Mouse (Mus musculus) forebrain, embryonic 15.5 days (tissue): ENCODE measurements around the gene Slc37a1. TPM values are rescaled to one million over a fixed set of nuclear protein-coding genes. Genes with fewer than 3 reads are reported as not detected.
"Not testable (repeated sequence)": the region's sequence is repeated elsewhere in the genome, so short reads cannot be mapped to it uniquely, and the experiment has no call there.

Experiments used
- ATAC-seq: fragments of 200-750 bp; cut with Nextera tagmentation; replicated peaks from 2 replicates; pipeline ENCODE4 v1.8.0; 2017; ENCODE audit warnings: mild to moderate bottlenecking, moderate TSS enrichment, moderate library complexity
- H3K27ac ChIP-seq: fragments of 300-500 bp; sonication (generic); replicated peaks from 2 replicates; pipeline ENCODE4 v1.5.1; 2015; ENCODE audit warnings: mild to moderate bottlenecking, inconsistent platforms
- H3K27me3 ChIP-seq: fragments of 300-500 bp; sonication (generic); 2 replicates; pipeline ENCODE4 v1.6.1; 2015; ENCODE audit warnings: inconsistent platforms
- H3K36me3 ChIP-seq: fragments of 300-500 bp; sonication (generic); 2 replicates; pipeline ENCODE4 v1.6.1; 2015; ENCODE audit warnings: mild to moderate bottlenecking, inconsistent platforms
- H3K4me1 ChIP-seq: fragments of 300-500 bp; sonication (generic); 2 replicates; pipeline ENCODE4 v1.6.1; 2015; ENCODE audit warnings: inconsistent platforms
- H3K4me2 ChIP-seq: fragments of 300-500 bp; sonication (generic); replicated peaks from 2 replicates; pipeline ENCODE4 v1.6.1; 2015; ENCODE audit warnings: mild to moderate bottlenecking, inconsistent platforms
- H3K4me3 ChIP-seq: fragments of 300-500 bp; sonication (generic); 2 replicates; pipeline ENCODE4 v1.5.1; 2015; ENCODE audit warnings: mild to moderate bottlenecking, inconsistent platforms
- H3K9ac ChIP-seq: fragments of 300-500 bp; sonication (generic); replicated peaks from 2 replicates; pipeline ENCODE4 v1.6.1; 2015; ENCODE audit warnings: mild to moderate bottlenecking, inconsistent platforms
- H3K9me3 ChIP-seq: fragments of 300-500 bp; sonication (generic); 2 replicates; pipeline ENCODE4 v1.6.1; 2016; ENCODE audit warnings: inconsistent platforms
- WGBS: fragments of 180-500 bp; shearing (Covaris S2); methylation state at CpG from one replicate; pipeline ENCODE4 v1.1.7; 2015; ENCODE audit warnings: mixed read lengths; 5-methylcytosine and 5-hydroxymethylcytosine counted together
- polyA plus RNA-seq: library from polyadenylated mRNA; unstranded; fragments of >200 nt; fragmentation: Nextera tagmentation; extraction: Ambion mirVana; gene quantifications from 2 replicates; pipeline ENCODE4 v1.2.1, GENCODE M21; 2015

The Slc37a1 gene
- polyA plus RNA-seq, 1 experiment from 2014 or later: 12.5 TPM

DNA sequence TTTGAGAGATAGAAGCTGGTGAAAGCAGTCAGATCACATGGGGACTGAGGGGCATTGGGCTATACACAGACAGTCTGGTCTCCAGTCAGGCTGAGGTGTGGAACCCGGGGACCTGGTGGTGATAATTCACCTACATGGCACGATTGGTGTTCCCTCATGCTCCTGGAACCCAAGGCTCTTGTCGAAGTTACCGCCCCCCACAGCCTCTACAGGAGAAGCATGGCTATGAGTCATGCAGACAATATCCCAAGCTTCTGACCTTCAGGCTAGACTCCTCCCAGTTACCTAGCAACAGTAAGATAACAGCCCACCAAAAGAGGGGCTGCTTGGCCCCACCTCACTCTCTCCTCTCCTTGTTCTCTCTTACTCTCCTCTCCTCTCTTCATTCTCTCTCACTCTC, 16.3 kb upstream of the Slc37a1 start:
- Histone ChIP-seq H3K4me3 (no peak overlapping the region), H3K9me3 (no peaks in the 10 kb centered on the region), H3K4me2 (no peak overlapping the region), H3K9ac (no peak overlapping the region), H3K27me3 (no peaks in the 10 kb centered on the region), H3K4me1 (no peaks in the 10 kb centered on the region), H3K27ac (no peak overlapping the region), H3K36me3 (no peaks in the 10 kb centered on the region)
- ATAC-seq: no peak
- WGBS: 91% methylated on average over 4 of the region's 4 CpGs

DNA sequence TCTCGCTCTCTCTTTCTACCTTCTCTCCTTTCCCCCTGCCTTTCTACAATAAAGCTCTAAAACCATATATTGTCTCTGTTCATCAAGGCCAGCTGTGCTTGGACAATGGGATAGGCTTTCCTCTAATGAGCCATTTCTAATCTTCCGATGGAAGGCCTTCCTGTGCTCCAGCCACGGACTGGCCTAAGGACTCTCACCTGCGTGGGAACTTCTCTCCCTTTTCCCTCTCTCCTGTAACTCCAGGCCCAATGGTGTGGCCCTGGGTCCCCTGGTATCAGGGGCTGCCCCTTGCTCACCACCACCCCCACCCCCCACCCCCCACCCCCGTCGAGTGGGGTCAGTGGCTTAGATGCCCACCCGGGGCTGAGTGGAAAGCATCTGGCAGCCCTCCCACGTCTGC, 15.9 kb upstream of the Slc37a1 start:
- H3K27me3 ChIP-seq, H3K4me3 ChIP-seq, H3K4me2 ChIP-seq, ATAC-seq, H3K9me3 ChIP-seq, H3K9ac ChIP-seq, H3K4me1 ChIP-seq, H3K36me3 ChIP-seq, H3K27ac ChIP-seq: not testable (repeated sequence)
- 81% methylated on average over 8 of the region's 8 CpGs for WGBS

DNA sequence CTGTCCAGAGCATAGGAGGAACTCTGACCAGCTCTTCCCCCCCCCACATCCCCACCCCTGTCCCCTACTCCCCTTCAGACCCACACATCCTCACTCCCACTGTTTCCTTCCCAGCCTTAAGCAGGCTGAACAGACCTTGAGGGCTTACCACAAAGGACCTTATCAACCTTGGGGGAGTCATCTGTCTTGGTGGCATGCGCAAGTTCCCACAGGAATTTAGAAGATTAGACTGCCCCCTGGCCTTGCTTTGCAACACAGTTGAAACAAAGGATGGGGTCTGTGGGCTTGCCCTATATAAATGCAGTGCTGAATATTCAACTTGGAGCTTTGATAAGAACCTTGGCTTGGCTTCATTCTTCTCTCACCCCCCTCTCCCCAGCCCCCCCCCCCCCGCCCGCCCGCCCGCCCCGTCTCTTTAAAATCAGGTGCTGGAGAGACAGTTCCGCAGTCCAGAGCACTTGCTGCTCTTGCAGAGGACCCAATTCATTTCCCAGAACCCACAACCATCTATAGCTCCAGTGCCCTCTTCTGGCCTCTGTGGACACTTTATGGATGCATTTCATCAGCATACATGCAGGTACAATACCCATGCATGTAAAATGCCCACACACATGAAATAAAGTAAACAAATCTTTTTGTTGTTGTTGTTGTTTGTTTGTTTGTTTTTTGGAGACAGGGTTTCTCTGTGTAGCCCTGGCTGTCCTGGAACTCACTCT, 15.3 kb upstream of the Slc37a1 start:
- H3K9ac ChIP-seq: no peak overlapping the region
- 62% methylated on average over 6 of the region's 7 CpGs for WGBS
- H3K4me1 ChIP-seq: no peaks in the 10 kb centered on the region
- H3K27ac ChIP-seq: no peak overlapping the region
- H3K4me2 ChIP-seq: no peak overlapping the region
- H3K4me3 ChIP-seq: no peak overlapping the region
- no peaks in the 10 kb centered on the region for H3K27me3 ChIP-seq
- H3K9me3 ChIP-seq: no peaks in the 10 kb centered on the region
- ATAC-seq: no peak
- no peaks in the 10 kb centered on the region for H3K36me3 ChIP-seq

DNA sequence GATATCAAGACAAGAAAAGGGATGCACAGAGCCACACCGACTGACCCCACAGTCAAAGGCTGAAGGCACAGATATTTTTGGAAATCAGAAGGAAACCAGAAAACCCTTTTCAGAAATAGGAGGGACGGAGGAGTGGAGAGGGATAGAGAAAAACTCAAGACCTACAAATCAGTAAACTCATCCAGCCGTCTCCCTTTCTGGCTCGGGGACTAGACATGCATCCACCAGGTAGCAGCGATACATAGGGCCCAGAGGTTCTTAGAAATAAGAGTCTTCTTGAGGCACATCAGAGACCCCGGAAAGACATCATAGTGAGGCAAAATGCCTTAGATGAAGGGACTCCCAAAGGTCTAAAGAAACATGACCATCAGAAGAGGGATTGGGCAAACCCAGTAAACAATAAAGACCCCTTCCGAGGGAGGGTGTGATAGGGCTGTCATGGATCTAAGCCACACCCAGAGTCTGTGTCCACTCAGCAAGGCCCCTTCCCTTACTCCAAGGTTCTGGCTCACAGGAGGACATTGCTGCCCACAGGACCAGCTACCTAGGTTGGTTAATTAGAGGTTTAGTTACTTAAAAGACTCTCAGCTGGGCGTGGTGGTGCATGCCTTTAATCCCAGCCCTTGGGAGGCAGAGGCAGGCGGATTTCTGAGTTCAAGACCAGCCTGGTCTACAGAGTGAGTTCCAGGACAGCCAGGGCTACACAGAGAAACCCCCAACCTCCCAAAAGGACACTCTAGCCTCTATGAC, 14.0 kb upstream of the Slc37a1 start:
- Histone ChIP-seq H3K36me3 (no peaks in the 10 kb centered on the region), H3K4me3 (no peak overlapping the region), H3K9ac (no peak overlapping the region), H3K27ac (no peak overlapping the region), H3K4me1 (peaks cover 11% of the 10 kb centered on the region), H3K9me3 (no peaks in the 10 kb centered on the region), H3K27me3 (no peaks in the 10 kb centered on the region), H3K4me2 (no peak overlapping the region)
- 93% methylated on average over 9 of the region's 9 CpGs for WGBS
- no peak for ATAC-seq

DNA sequence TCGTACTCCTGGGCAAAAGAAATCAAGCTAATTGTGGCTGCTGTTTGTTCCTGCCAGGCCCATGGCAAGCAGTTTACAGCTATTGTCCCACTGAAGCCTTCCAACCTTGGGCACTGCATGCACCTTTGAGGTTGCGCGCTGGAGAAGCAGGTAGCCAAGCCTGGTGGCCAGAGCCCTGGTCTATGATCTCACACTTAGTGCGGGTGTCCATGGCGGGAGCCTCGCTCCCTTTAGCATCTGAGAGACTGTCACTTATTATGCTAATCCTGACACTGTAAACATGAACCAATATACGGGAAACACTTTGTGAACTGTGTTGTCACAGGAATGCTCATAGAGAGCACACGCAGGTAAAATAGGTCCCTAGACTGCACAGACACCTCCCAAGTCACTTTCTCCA, 13.0 kb upstream of the Slc37a1 start:
- Histone ChIP-seq H3K4me3 (no peak overlapping the region), H3K4me1 (peaks cover 15% of the 10 kb centered on the region), H3K9me3 (no peaks in the 10 kb centered on the region), H3K27ac (no peak overlapping the region), H3K27me3 (no peaks in the 10 kb centered on the region), H3K4me2 (no peak overlapping the region), H3K36me3 (no peaks in the 10 kb centered on the region), H3K9ac (no peak overlapping the region)
- WGBS: 87% methylated on average over 8 of the region's 8 CpGs
- no peak for ATAC-seq

DNA sequence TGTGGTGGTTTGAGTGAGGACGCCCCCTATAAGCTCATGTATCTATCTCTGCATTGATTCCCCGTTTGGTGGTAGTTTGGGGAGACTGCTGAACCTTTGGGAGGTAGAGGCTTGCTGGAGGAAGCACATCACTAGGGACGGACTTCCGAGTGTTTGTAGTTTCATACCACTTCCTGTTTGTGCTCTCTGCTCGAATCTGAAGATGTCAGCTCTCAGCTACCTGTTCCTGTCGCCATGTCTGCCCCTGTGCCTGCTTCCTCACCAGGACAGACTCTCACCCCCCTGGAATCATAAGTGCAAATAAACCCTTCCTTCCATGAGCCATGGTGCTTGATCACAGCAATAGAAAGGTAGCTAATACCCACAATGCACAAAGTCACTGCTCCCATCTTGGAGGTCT, 11.4 kb upstream of the Slc37a1 start:
- Histone ChIP-seq H3K36me3 (no peaks in the 10 kb centered on the region), H3K4me2 (no peak overlapping the region), H3K27ac (no peak overlapping the region), H3K9me3 (no peaks in the 10 kb centered on the region), H3K4me1 (peaks cover 15% of the 10 kb centered on the region), H3K27me3 (no peaks in the 10 kb centered on the region), H3K9ac (no peak overlapping the region), H3K4me3 (no peak overlapping the region)
- no peak for ATAC-seq
- 75% methylated on average over 6 of the region's 6 CpGs for WGBS

DNA sequence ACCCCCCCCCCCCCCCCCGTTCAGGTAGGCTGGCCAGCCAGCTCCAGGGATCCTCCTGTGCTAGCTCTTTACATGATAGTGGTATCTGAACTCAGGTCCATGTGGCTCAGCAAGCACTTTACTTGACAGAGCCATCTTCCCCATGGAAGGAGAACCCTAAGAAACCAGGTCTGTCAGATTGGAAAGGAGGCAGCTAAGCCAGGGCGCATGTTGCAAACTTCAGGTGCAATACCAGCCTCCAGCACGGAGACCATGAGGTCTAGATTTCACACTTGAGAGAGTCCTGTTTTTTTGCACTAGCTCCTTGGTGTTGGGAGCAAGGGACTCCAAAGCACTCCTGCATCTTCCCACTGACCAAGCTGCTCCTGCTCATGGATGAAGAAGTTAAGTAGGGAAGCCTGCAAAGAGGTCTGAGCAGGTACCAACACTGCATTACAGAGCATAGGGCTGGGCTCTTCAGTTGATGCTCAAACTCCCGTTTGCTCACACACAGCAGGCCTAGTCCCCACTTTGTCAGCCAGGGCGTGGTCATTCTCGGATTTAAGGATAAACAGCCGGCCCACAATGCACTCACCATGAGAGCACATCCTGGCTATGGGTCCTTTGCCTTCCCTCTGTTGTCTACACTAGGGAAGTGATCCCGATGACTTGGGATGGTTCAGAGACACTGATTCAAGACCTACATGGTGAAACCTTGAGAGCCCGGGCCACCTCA, 10.2 kb upstream of the Slc37a1 start:
- no peak; the same call in 1 of the 2 replicates for ATAC-seq
- Histone ChIP-seq H3K4me1 (peaks cover 15% of the 10 kb centered on the region), H3K27ac (no peak overlapping the region), H3K4me2 (peak overlapping the region; percentile 93), H3K36me3 (no peaks in the 10 kb centered on the region), H3K4me3 (peak overlapping the region; percentile 44), H3K9ac (peak overlapping the region; percentile 29; the same call in 1 of the 2 replicates), H3K27me3 (no peaks in the 10 kb centered on the region), H3K9me3 (no peaks in the 10 kb centered on the region)
- 27% methylated on average over 9 of the region's 9 CpGs for WGBS

DNA sequence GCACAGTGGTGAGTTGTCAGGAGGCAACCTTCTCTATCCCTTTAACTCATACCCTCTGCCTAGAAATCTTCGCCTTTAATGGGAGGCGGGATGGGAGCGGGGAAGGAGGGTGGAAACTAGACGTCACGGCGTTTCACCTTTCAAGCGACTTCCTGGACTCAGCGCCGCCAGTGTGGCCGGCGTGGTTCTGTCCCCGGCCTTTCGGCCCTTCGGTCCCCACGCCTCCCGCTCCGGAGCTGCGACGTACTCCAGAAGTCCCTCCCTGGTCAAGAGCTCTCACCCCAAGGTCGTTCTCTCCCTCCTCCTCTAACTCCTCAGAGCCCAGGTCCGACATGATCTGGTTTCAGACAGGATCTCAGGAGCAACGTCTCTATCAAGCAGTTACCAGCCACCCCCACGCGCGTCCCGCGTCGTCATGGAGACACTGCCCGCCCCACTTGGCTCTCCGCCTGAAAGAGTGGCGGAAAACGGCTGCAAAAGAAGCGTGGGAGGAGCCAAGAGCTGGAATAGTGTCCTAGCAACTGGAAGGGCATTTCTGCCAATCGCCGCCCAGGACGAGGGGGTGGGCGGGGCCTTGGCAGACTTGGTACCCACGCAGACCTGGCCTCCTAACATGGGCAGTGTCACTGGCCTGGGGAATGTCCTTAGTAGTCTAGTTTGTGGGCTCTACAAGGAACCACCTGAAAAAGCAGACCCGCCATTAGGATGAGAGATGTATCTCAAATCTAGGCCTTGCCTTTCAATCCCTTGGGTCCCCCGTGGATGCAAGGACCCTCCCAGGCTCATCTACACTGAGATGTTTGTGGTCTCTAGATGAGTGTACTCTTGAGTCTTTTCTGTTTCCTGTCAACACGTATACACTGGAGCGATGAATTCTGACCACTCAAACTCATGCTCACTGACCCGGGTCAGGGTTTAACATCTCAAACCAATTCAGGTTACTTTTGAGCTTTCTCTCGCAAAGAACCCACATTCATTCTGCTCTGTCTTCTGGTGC, 9.4 kb upstream of the Slc37a1 start, which contains the start of gene Rsph1:
Rsph1 (minus strand) TSS at position 462 of the 997 bp plus-strand sequence.
- no peaks in the 10 kb centered on the region for H3K9me3 ChIP-seq
- H3K4me2 ChIP-seq: peak within 1 kb of the TSS; percentile 93
- no peaks in the 10 kb centered on the region for H3K36me3 ChIP-seq
- peaks cover 15% of the 10 kb centered on the region for H3K4me1 ChIP-seq
- H3K9ac ChIP-seq: peak within 1 kb of the TSS; percentile 29
- no peaks in the 10 kb centered on the region for H3K27me3 ChIP-seq
- ATAC-seq: peak; percentile 90
- no peak within 1 kb of the TSS for H3K27ac ChIP-seq
- 9% methylated on average over 44 of the region's 44 CpGs for WGBS
- peak within 1 kb of the TSS; percentile 44 for H3K4me3 ChIP-seq

DNA sequence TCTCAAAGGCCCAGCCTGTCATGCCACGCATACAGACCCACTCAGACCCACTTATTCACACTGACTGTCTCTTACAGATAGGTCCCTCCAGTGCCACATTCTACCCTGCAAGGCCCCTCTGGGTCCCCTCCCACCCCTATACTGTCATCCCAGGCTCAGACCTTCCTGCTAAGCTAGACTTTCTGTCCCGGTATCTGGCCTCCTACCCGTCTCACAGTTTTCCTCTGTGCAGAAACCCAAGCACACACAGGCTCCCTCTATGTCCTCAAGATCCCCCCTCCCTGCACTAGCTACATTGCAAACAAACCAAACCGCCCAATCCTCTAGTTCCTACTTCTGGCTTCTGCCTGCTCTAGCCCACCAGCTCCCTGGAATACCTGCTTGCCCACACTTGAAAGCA, 8.7 kb upstream of the Slc37a1 start:
- no peak for ATAC-seq
- H3K4me1 ChIP-seq: peaks cover 20% of the 10 kb centered on the region
- H3K27me3 ChIP-seq: no peaks in the 10 kb centered on the region
- no peak overlapping the region for H3K4me2 ChIP-seq
- H3K36me3 ChIP-seq: no peaks in the 10 kb centered on the region
- no peaks in the 10 kb centered on the region for H3K9me3 ChIP-seq
- no peak overlapping the region for H3K27ac ChIP-seq
- no peak overlapping the region for H3K4me3 ChIP-seq
- 83% methylated on average over 4 of the region's 4 CpGs for WGBS
- no peak overlapping the region for H3K9ac ChIP-seq

DNA sequence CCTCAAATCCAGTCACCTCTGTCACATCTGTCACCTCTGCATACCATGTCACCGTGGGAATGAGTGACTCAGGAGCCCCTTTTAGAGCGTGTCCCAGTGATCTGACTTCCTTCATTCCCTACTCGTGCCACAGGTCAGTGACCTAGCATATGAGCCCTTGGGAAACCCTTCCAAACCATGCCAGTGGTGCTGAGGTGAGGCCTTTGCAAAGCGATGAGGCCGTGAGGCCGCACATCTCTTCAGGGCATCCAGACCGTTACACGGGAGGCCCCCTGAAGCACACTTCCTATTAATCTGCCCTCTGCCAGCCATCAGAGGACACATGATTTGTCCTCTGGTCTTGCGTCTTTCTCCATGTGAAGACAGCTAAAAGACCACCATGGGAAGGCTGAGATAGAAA, 7.1 kb upstream of the Slc37a1 start:
- ATAC-seq: no peak
- H3K4me3 ChIP-seq: no peak overlapping the region
- H3K9me3 ChIP-seq: no peaks in the 10 kb centered on the region
- WGBS: 84% methylated on average over 9 of the region's 9 CpGs
- no peak overlapping the region for H3K27ac ChIP-seq
- H3K36me3 ChIP-seq: no peaks in the 10 kb centered on the region
- H3K9ac ChIP-seq: no peak overlapping the region
- H3K4me1 ChIP-seq: peaks cover 20% of the 10 kb centered on the region
- no peak overlapping the region for H3K4me2 ChIP-seq
- no peaks in the 10 kb centered on the region for H3K27me3 ChIP-seq

DNA sequence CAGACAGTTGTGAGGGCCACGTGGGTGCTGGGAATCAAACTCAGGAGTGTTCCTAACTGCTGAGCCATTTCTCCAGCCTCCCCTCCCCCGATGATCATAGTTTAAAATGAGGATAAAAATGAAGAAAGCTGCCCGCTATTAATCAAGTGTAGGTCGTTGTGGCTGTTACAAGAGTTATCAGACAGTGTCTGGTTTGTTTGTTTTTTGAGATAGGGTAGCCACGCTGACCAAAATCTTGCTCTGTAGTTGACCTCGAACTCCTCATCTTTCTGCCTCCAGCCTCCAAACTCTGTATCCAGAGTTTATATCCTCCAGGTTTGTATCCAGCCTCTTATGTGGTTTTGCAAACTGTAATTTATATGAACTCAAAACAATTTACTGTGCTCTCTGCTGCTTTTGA, 6.3 kb upstream of the Slc37a1 start:
- no peaks in the 10 kb centered on the region for H3K27me3 ChIP-seq
- H3K9ac ChIP-seq: no peak overlapping the region
- no peak overlapping the region for H3K4me2 ChIP-seq
- 87% methylated on average over 6 of the region's 6 CpGs for WGBS
- peaks cover 20% of the 10 kb centered on the region for H3K4me1 ChIP-seq
- H3K4me3 ChIP-seq: no peak overlapping the region
- ATAC-seq: no peak
- no peak overlapping the region for H3K27ac ChIP-seq
- no peaks in the 10 kb centered on the region for H3K9me3 ChIP-seq
- no peaks in the 10 kb centered on the region for H3K36me3 ChIP-seq
